Mouse (Mus musculus) forebrain, embryonic 11.5 days (tissue): ENCODE results near the gene Itfg1. TPM values are rescaled to one million over a fixed set of nuclear protein-coding genes. Genes with fewer than 3 reads are reported as not detected.

Experiments used
- ATAC-seq: fragments of 200-750 bp; cut with Nextera tagmentation; replicated peaks from 2 replicates; pipeline ENCODE4 v1.8.0; 2017; ENCODE audit warnings: moderate TSS enrichment; ENCODE audit not compliant: low FRiP score
- DNase-seq: peaks from one replicate; pipeline ENCODE4 v3.0.0-alpha.2; 2017; ENCODE audit warnings: low spot score
- H3K27ac ChIP-seq: fragments of 300-500 bp; sonication (generic); 2 replicates; pipeline ENCODE4 v1.5.1; 2014; ENCODE audit warnings: low read depth, low read length
- H3K27me3 ChIP-seq: fragments of 300-500 bp; sonication (generic); 2 replicates; pipeline ENCODE4 v1.6.1; 2014; ENCODE audit warnings: mild to moderate bottlenecking, low read length, mixed read lengths; ENCODE audit not compliant: control insufficient read depth, insufficient read depth
- H3K36me3 ChIP-seq: fragments of 300-500 bp; sonication (generic); 2 replicates; pipeline ENCODE4 v1.6.1; 2014; ENCODE audit warnings: mild to moderate bottlenecking, low read length, moderate library complexity, mixed read lengths; ENCODE audit not compliant: control insufficient read depth, insufficient read depth
- H3K4me1 ChIP-seq: fragments of 300-500 bp; sonication (generic); replicated peaks from 2 replicates; pipeline ENCODE4 v1.6.1; 2014; ENCODE audit warnings: low read length, mixed read lengths; ENCODE audit not compliant: control insufficient read depth, insufficient read depth
- H3K4me2 ChIP-seq: fragments of 300-500 bp; sonication (generic); 2 replicates; pipeline ENCODE4 v1.6.1; 2014; ENCODE audit warnings: low read depth, mild to moderate bottlenecking, low read length, moderate library complexity, mixed read lengths; ENCODE audit not compliant: severe bottlenecking
- H3K4me3 ChIP-seq: fragments of 300-500 bp; sonication (generic); 2 replicates; pipeline ENCODE4 v1.5.1; 2014; ENCODE audit warnings: low read depth, low read length
- H3K9ac ChIP-seq: fragments of 300-500 bp; sonication (generic); 2 replicates; pipeline ENCODE4 v1.6.1; 2014; ENCODE audit warnings: low read length
- H3K9me3 ChIP-seq: fragments of 300-500 bp; sonication (generic); 2 replicates; pipeline ENCODE4 v1.6.1; 2016; ENCODE audit warnings: low read length, mixed read lengths; ENCODE audit not compliant: control insufficient read depth
- WGBS: fragments of 180-500 bp; shearing (Covaris S2); extraction: QIAGEN DNeasy Blood & Tissue Kit; methylation state at CpG from one replicate; pipeline ENCODE4 v1.1.7; 2014; 5-methylcytosine and 5-hydroxymethylcytosine counted together
- microRNA-seq: library from miRNA; unstranded; fragments of <30 nt; microRNA quantifications from one replicate; pipeline ENCODE4, GENCODE M21; 2016; ENCODE audit not compliant: insufficient number of aligned reads
- polyA plus RNA-seq: library from polyadenylated mRNA; unstranded; fragments of >200 nt; fragmentation: Nextera tagmentation; extraction: Ambion mirVana; gene quantifications from 2 replicates; pipeline ENCODE4 v1.2.1, GENCODE M21; 2014

Itfg1 gene
- polyA plus RNA-seq, 1 experiment from 2014 or later: 86.1 TPM

DNA sequence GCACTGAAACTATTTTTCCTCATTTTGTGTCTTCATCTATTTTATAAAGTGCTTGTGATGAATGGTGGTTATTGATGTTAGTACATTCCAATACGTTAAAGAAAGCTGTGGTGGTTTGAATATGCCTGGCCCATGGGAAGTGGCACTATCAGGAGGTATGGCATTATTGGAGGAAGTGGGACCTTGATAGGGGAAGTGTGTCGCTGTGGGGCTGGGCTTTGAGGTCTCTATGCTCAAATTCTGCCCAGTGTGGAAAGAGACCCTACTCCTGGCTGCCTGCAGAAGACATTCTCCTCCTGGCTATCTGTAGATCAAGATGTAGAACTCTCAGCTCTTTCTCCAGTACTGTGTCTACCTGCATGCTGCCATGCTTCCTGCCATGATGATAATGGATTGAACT, 133.7 kb downstream of the Itfg1 start:
- Histone ChIP-seq H3K4me1 (no peaks in the 10 kb centered on the region), H3K9me3 (no peaks in the 10 kb centered on the region), H3K27me3 (no peaks in the 10 kb centered on the region), H3K36me3 (no peaks in the 10 kb centered on the region), H3K9ac (no peak overlapping the region), H3K4me3 (no peak overlapping the region), H3K4me2 (no peak overlapping the region), H3K27ac (no peak overlapping the region)
- no peak for DNase-seq
- 76% methylated on average over 2 of the region's 2 CpGs for WGBS
- ATAC-seq: no peak

DNA sequence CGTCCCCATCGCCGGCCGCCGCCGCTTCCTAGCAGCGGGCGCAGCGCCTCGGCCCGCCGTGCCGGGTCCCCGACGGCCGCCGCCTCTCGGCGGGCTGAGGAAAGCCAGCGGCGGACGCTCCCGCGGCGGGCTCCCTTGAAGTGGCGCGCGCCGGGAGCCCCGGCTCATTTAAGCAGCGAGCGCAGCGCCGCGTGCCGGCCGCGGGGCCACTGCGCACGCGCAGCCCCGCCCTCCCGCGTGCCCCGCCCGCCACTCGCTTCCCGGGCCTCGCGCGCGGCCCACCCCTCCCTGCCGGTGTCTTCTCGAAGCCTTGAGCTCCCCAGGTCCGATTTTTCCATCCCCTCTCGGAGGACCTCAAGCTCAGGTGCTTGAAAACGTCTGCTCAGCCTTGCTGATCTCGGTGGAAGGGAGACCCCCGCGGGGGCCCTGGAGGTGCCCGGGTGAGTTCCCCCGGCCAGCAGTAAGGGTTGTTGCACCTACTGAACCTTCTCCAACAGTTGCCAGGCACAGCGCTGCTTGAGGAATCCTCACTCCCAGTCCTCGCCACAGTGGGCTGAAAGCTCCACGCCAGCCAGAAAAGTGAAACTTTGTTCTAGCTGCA, 139.9 kb downstream of the Itfg1 start, which contains the start of gene Neto2:
Gene Neto2, minus strand, starts transcription at position 174 of the 601 bp plus-strand sequence.
- WGBS: 7% methylated on average over 53 of the region's 65 CpGs

DNA sequence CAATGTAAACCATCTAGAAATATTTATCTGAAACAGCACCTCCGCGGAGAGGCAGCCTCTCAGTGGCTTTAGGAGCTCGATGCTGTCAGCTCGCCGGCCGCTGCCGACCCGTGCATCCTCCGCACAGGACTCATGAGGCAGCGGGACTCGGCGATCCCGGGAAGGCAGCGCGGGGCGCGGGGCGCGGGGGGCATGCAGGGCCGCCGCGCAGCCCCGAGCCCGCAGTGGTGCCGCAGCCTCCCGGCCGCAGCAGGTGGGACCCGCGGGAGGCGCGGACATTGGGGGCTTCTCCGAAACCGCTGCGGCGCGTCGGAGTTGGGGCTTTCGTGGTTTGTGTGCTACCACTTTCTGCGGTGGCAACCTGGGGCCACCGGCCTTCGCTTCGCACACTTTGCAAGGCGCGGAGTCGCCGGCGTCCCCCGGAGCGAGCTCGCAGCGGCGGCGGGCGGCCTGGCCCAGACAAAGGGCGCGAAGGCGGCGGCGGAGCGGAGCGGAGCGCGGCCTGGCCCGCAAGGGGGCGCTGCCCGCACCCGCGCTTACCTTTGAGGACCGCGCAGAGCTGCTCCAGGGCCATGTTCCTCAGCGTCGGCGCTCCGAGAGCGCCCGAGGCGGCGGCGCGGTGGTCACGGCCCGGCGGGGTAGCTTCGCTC, 140.5 kb downstream of the Itfg1 start:
- Histone ChIP-seq H3K4me3 (peak overlapping the region; percentile 66), H3K9me3 (no peaks in the 10 kb centered on the region), H3K27me3 (no peaks in the 10 kb centered on the region), H3K4me2 (peak overlapping the region; percentile 67), H3K27ac (peak overlapping the region; percentile 94), H3K9ac (peak overlapping the region; percentile 95), H3K36me3 (no peaks in the 10 kb centered on the region), H3K4me1 (peaks cover 4% of the 10 kb centered on the region)
- ATAC-seq: peak; percentile 96
- under 1% methylated on average over 78 of the region's 84 CpGs for WGBS
- DNase-seq: peak; percentile 93

More for the DNA sequence above, 139.9 kb downstream of the Itfg1 start, which contains the start of gene Neto2:
- Histone ChIP-seq H3K9me3 (no peaks in the 10 kb centered on the region), H3K27me3 (no peaks in the 10 kb centered on the region), H3K9ac (peak within 1 kb of the TSS; percentile 95), H3K4me1 (peaks cover 4% of the 10 kb centered on the region), H3K4me2 (peak within 1 kb of the TSS; percentile 67), H3K27ac (peak within 1 kb of the TSS; percentile 94), H3K36me3 (no peaks in the 10 kb centered on the region), H3K4me3 (peak within 1 kb of the TSS; percentile 66)
- DNase-seq (peak; percentile 91), ATAC-seq (peak; percentile 87)

DNA sequence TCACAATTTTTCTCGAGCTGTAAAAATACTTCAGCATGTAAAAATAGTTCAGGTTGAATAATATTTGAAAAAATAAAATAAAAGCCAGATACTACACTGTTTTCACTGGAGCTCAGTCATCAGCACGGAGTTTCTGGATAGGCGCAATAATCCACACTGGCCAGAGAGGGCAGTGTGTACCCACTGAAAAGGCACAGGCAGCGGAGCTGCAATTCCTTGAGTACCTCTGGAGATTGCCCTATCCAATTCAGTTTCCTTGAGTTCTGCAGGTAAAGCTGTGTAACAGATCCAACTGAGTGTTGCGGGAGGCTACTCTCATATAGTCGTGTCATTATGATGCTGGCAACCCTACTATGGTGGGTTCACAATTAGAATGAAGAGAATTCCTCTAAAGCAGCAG, 141.7 kb downstream of the Itfg1 start:
- no peak overlapping the region for H3K9ac ChIP-seq

More for the DNA sequence above, 141.7 kb downstream of the Itfg1 start:
- Histone ChIP-seq H3K27ac (no peak overlapping the region), H3K4me3 (peak overlapping the region; percentile 19; the same call in 1 of the 2 replicates), H3K4me1 (peaks cover 4% of the 10 kb centered on the region), H3K4me2 (peak overlapping the region; percentile 47; the same call in 1 of the 2 replicates), H3K9me3 (no peaks in the 10 kb centered on the region), H3K36me3 (no peaks in the 10 kb centered on the region), H3K27me3 (no peaks in the 10 kb centered on the region)
- DNase-seq (peak; percentile 87), ATAC-seq (peak; percentile 40; the same call in 1 of the 2 replicates)
- WGBS: 1% methylated on average over 6 of the region's 6 CpGs

Small RNA genes lying within 50 kb of the gene (microRNA-seq; reads per million reads assigned to microRNA genes)
- not detected for gene Mir8109

Other genes starting within 250 kb of the Itfg1 start
- 32.1 and 32.4 TPM in 2 replicates for gene Neto2, start 140.0 kb downstream of the Itfg1 start, polyA plus RNA-seq
- 39.0 and 51.9 TPM in 2 replicates for gene Phkb, start within 50 bp of the Itfg1 start, polyA plus RNA-seq